In the genomic region with DNA sequence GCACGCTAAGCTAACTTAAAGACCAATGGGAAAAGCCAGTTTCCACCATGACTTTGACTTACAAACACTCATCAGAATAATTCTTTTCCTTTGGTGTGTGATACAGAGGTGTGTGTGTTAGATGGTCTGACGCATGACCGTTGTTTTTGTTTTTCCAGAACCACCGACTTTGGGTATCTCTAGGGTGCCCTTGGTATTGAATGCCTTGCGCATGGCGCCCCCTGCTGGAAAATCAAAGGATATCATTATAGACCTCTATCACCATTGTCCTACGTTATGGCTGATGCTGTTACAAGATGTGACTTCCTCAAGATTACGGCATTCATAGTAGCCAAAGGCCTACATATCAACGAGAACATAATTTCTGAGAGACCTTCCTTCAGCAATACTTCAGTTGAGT, we compare ENCODE assay signal across 9 mouse cellular contexts. TPM values are rescaled to one million over a fixed set of nuclear protein-coding genes. Genes with fewer than 3 reads are reported as not detected.
A peak's percentile ranks its signal among the peaks of the same experiment; 100 is the strongest.
DNase-seq lines count a peak whose midpoint lies in the region; ATAC-seq and TF ChIP-seq lines count a peak whose summit lies in the region.
"Had no signal": no experiment of that assay in that cellular context is flagged by ENCODE, and none has a peak within 500 bp of the region (broad histone marks: within the 10 kb centered on the region; RNA-seq: fewer than 3 reads in every experiment).

No protein-coding gene starts in this region.

- no peak overlapping the region for H3K27ac ChIP-seq in hindbrain, embryonic 11.5 days (ENCODE audit: low read depth, low read length)
- H3K27ac ChIP-seq in hindbrain, embryonic 13.5 days = no peak overlapping the region
- no peak overlapping the region for H3K27ac ChIP-seq in cerebellum, adult 2 months (ENCODE audit: insufficient read depth, low read length)
- H3K27ac ChIP-seq in stomach, postnatal 0 days (replicated peaks) = no peak overlapping the region
- H3K27ac ChIP-seq: embryonic facial prominence, embryonic 15.5 days had no signal

- TF ChIP-seq CTCF in cerebellum, adult 2 months (IDR thresholded peaks at IDR 0.05; ENCODE audit: borderline replicate concordance, insufficient read depth, low read depth, low read length) = peak; percentile 86
- TF ChIP-seq CTCF in stomach, postnatal 0 days (IDR thresholded peaks at IDR 0.05; ENCODE audit: low read depth) = peak; percentile 80

- TF ChIP-seq EP300 in stomach, postnatal 0 days (optimal IDR thresholded peaks at IDR 0.05) = no peak

- no peaks in the 10 kb centered on the region for H3K27me3 ChIP-seq in hindbrain, embryonic 11.5 days (ENCODE audit: control insufficient read depth, insufficient read depth, low read length)
- H3K27me3 ChIP-seq in hindbrain, embryonic 13.5 days = no peaks in the 10 kb centered on the region
- no peaks in the 10 kb centered on the region for H3K27me3 ChIP-seq in cerebellum, adult 2 months (ENCODE audit: control insufficient read depth, insufficient read depth, low read length)
- H3K27me3 ChIP-seq in stomach, postnatal 0 days (ENCODE audit: control insufficient read depth, insufficient read depth, low read length) = no peaks in the 10 kb centered on the region
- H3K27me3 ChIP-seq: embryonic facial prominence, embryonic 15.5 days had no signal

- no peak overlapping the region for H3K4me3 ChIP-seq in hindbrain, embryonic 11.5 days (ENCODE audit: low read depth, low read length)
- no peak overlapping the region for H3K4me3 ChIP-seq in hindbrain, embryonic 13.5 days
- H3K4me3 ChIP-seq in cerebellum, adult 2 months (replicated peaks; ENCODE audit: insufficient read depth, low read depth, low read length) = no peak overlapping the region
- no peak overlapping the region for H3K4me3 ChIP-seq in stomach, postnatal 0 days (ENCODE audit: low read depth, low read length)
- H3K4me3 ChIP-seq: embryonic facial prominence, embryonic 15.5 days had no signal

- ATAC-seq in hindbrain, embryonic 11.5 days (ENCODE audit: low FRiP score) = peak; percentile 60; the same call in 1 of the 2 replicates
- no peak for ATAC-seq in hindbrain, embryonic 13.5 days (ENCODE audit: low FRiP score)
- 0 out of 2 replicates have a peak, but pooled peaks have one; percentile 54 for ATAC-seq in stomach, postnatal 0 days (ENCODE audit: low FRiP score, low TSS enrichment)

- H3K4me1 ChIP-seq in hindbrain, embryonic 11.5 days (replicated peaks; ENCODE audit: control insufficient read depth, insufficient read depth, low read length) = no peaks in the 10 kb centered on the region
- no peaks in the 10 kb centered on the region for H3K4me1 ChIP-seq in hindbrain, embryonic 13.5 days (replicated peaks)
- no peaks in the 10 kb centered on the region for H3K4me1 ChIP-seq in cerebellum, adult 2 months (ENCODE audit: control insufficient read depth, insufficient read depth, low read length)
- H3K4me1 ChIP-seq in stomach, postnatal 0 days (replicated peaks; ENCODE audit: control insufficient read depth, insufficient read depth) = no peaks in the 10 kb centered on the region
- H3K4me1 ChIP-seq: embryonic facial prominence, embryonic 15.5 days had no signal

- DNase-seq in hindbrain, embryonic 11.5 days (ENCODE audit: low spot score) = peak; percentile 58
- DNase-seq in Muller cell, postnatal 12 days (ENCODE audit: inconsistent ontology term) = peak; percentile 40
- peak; percentile 65 to 68 for DNase-seq in cerebellum, adult 2 months
- DNase-seq in heart, postnatal 10 days = peak; percentile 61 to 82
- peak; percentile 56 to 65 for DNase-seq in layer of hippocampus, postnatal 10 days (ENCODE audit: low spot score in 2 of 2)
- peak; percentile 60 for DNase-seq in lung, postnatal 36 days
- DNase-seq in stomach, postnatal 0 days (ENCODE audit: low spot score) = peak; percentile 40

- H3K9ac ChIP-seq in hindbrain, embryonic 11.5 days (ENCODE audit: low read depth, low read length) = no peak overlapping the region
- H3K9ac ChIP-seq in hindbrain, embryonic 13.5 days = no peak overlapping the region
- no peak overlapping the region for H3K9ac ChIP-seq in stomach, postnatal 0 days (ENCODE audit: low read length)
- H3K9ac ChIP-seq: embryonic facial prominence, embryonic 15.5 days had no signal

- H3K36me3 ChIP-seq in hindbrain, embryonic 11.5 days (ENCODE audit: control insufficient read depth, insufficient read depth, low read length) = no peaks in the 10 kb centered on the region
- no peaks in the 10 kb centered on the region for H3K36me3 ChIP-seq in hindbrain, embryonic 13.5 days
- H3K36me3 ChIP-seq in stomach, postnatal 0 days (ENCODE audit: control insufficient read depth, insufficient read depth, low read length) = no peaks in the 10 kb centered on the region
- H3K36me3 ChIP-seq: embryonic facial prominence, embryonic 15.5 days had no signal

- TF ChIP-seq POLR2A in cerebellum, adult 2 months (IDR thresholded peaks at IDR 0.05; ENCODE audit: borderline replicate concordance, insufficient read depth, low read length) = no peak

- WGBS in hindbrain, embryonic 11.5 days = 67% methylated on average over 9 of the region's 9 CpGs
- 71% methylated on average over 9 of the region's 9 CpGs for WGBS in hindbrain, embryonic 13.5 days
- WGBS in cerebellum, adult 2 months = 52% methylated on average over 9 of the region's 9 CpGs
- WGBS in stomach, postnatal 0 days = 58% methylated on average over 9 of the region's 9 CpGs

- H3K4me2 ChIP-seq in hindbrain, embryonic 11.5 days (replicated peaks; ENCODE audit: low read depth, low read length) = no peak overlapping the region
- no peak overlapping the region for H3K4me2 ChIP-seq in hindbrain, embryonic 13.5 days
- no peak overlapping the region for H3K4me2 ChIP-seq in stomach, postnatal 0 days (replicated peaks; ENCODE audit: low read depth)
- H3K4me2 ChIP-seq: embryonic facial prominence, embryonic 15.5 days had no signal

- intact Hi-C loops in heart, postnatal 10 days (cut with DNase I) = loop anchor here (2.0 kb wide), 2 partner anchors 158 to 248 kb away; no protein-coding TSS in a partner anchor

- no peaks in the 10 kb centered on the region for H3K9me3 ChIP-seq in hindbrain, embryonic 11.5 days (ENCODE audit: control insufficient read depth, low read length)
- H3K9me3 ChIP-seq in hindbrain, embryonic 13.5 days = no peaks in the 10 kb centered on the region
- no peaks in the 10 kb centered on the region for H3K9me3 ChIP-seq in stomach, postnatal 0 days (ENCODE audit: control insufficient read depth, low read length)
- H3K9me3 ChIP-seq: embryonic facial prominence, embryonic 15.5 days had no signal

RNA-seq across cellular contexts. Expression of a gene that starts 56.1 kb away (rescaled TPM):
- polyA plus RNA-seq in hindbrain, embryonic 11.5 days (2014; fragmentation: Nextera tagmentation; extraction: Ambion mirVana) = 24.8 and 30.2 TPM in 2 replicates
- polyA plus RNA-seq in hindbrain, embryonic 13.5 days (2015; fragmentation: Nextera tagmentation; extraction: Ambion mirVana) = 26.1 and 26.6 TPM in 2 replicates
- 8.5 and 8.7 TPM in 2 replicates for polyA plus RNA-seq in cerebellum, adult 2 months (2012; rRNA removed)
- total RNA-seq in heart, postnatal 10 days (2021) = 10 to 100 TPM; 27.9 to 29.5 TPM
- 10 to 100 TPM; 18.2 to 19.2 TPM for total RNA-seq in layer of hippocampus, postnatal 10 days (2021)
- polyA plus RNA-seq in stomach, postnatal 0 days (2015; fragmentation: Nextera tagmentation; extraction: Ambion mirVana) = 4.3 and 5.3 TPM in 2 replicates
